In genomic region chr4:155187192-155187674, GRCm38 (mm10) we compare ENCODE assay signal across 8 mouse cellular contexts. TPM values are rescaled to one million over a fixed set of nuclear protein-coding genes. Genes with fewer than 3 reads are reported as not detected.
DNase-seq lines count a peak whose midpoint lies in the region; ATAC-seq and TF ChIP-seq lines count a peak whose summit lies in the region.

No protein-coding gene starts in this region.

- 15% methylated on average over 3 of the region's 3 CpGs for WGBS in spleen, adult 2 months
- WGBS in liver, embryonic 16.5 days (ENCODE audit: insufficient replicate concordance) = 29% methylated on average over 3 of the region's 3 CpGs

- H3K4me3 ChIP-seq in spleen, adult 2 months (ENCODE audit: extremely low read depth, insufficient read depth, insufficient read length) = no peak overlapping the region
- H3K4me3 ChIP-seq in liver, embryonic 16.5 days (ENCODE audit: low read depth, low read length) = no peak overlapping the region

- no peak for TF ChIP-seq CTCF in spleen, adult 2 months (IDR thresholded peaks at IDR 0.05; ENCODE audit: extremely low read depth, insufficient read depth, insufficient read length, insufficient replicate concordance)

- H3K36me3 ChIP-seq in spleen, adult 2 months (ENCODE audit: control insufficient read depth, insufficient read depth, low read length) = no peaks in the 10 kb centered on the region
- no peaks in the 10 kb centered on the region for H3K36me3 ChIP-seq in liver, embryonic 16.5 days (ENCODE audit: control insufficient read depth, insufficient read depth)

- DNase-seq in adrenal gland, adult 2 months = peak; percentile 46
- no peak for DNase-seq in adrenal gland, adult 18-20 months (ENCODE audit: low spot score in 2 of 2)
- no peak for DNase-seq in spleen, adult 2 months (ENCODE audit: low read depth in 1 of 2, low spot score in 2 of 2)
- DNase-seq in spleen, adult 12 weeks (ENCODE audit: low spot score) = no peak
- no peak for DNase-seq in Muller cell, postnatal 12 days (ENCODE audit: inconsistent ontology term)
- no peak for DNase-seq in yolk sac, embryonic 10.5 days (ENCODE audit: low spot score)

- no peak overlapping the region for H3K9ac ChIP-seq in liver, embryonic 16.5 days (ENCODE audit: low read depth, low read length)

- peak overlapping the region; percentile 20; the same call in 1 of the 2 replicates for H3K27ac ChIP-seq in spleen, adult 2 months (ENCODE audit: insufficient read depth, low read length)
- peak overlapping the region; percentile 12; the same call in 1 of the 2 replicates for H3K27ac ChIP-seq in liver, embryonic 16.5 days (ENCODE audit: low read length)

- no peaks in the 10 kb centered on the region for H3K9me3 ChIP-seq in liver, embryonic 16.5 days (replicated peaks; ENCODE audit: control insufficient read depth, low read length)

- no peak overlapping the region for H3K4me2 ChIP-seq in liver, embryonic 16.5 days (ENCODE audit: low read depth, low read length)

- no peaks in the 10 kb centered on the region for H3K27me3 ChIP-seq in spleen, adult 2 months (ENCODE audit: control insufficient read depth, insufficient read depth, low read length)
- no peaks in the 10 kb centered on the region for H3K27me3 ChIP-seq in liver, embryonic 16.5 days (ENCODE audit: control insufficient read depth, insufficient read depth, low read depth, low read length)

- H3K4me1 ChIP-seq in spleen, adult 2 months (ENCODE audit: control insufficient read depth, insufficient read depth, insufficient read length) = peaks cover 47% of the 10 kb centered on the region; the same call in 1 of the 2 replicates
- peaks cover 32% of the 10 kb centered on the region for H3K4me1 ChIP-seq in liver, embryonic 16.5 days (ENCODE audit: control insufficient read depth, low read depth, low read length)

- TF ChIP-seq POLR2A in spleen, adult 2 months (IDR thresholded peaks at IDR 0.05; ENCODE audit: low read depth, low read length) = no peak

- no peak for ATAC-seq in liver, embryonic 16.5 days (ENCODE audit: low read depth)
- no peak for ATAC-seq in erythroblast, adult 5-6 weeks (replicated peaks; ENCODE audit: low FRiP score, poor library complexity, severe bottlenecking)

RNA-seq across cellular contexts. Expression of gene Ski, which starts 35.2 kb away (rescaled TPM):
- total RNA-seq in adrenal gland, adult 2 months (2021) = 10 to 100 TPM; 59.7 to 63.8 TPM
- polyA plus RNA-seq in adrenal gland, adult 2 months (2012; rRNA removed) = 83.1 and 103 TPM in 2 replicates
- 10 to 100 TPM; 47.5 to 60.6 TPM for total RNA-seq in adrenal gland, adult 18-20 months (2021)
- polyA plus RNA-seq in spleen, adult 2 months (2012; rRNA removed) = 32.2 and 40.6 TPM in 2 replicates
- 2.4 and 2.5 TPM in 2 replicates for polyA plus RNA-seq in liver, embryonic 16.5 days (2015; fragmentation: Nextera tagmentation; extraction: Ambion mirVana)
- 8.8 and 10.8 TPM in 2 replicates for total RNA-seq in erythroblast, adult 5-6 weeks (2015; ENCODE audit: low replicate concordance)
- total RNA-seq in erythroblast, adult 5-6 weeks (2017; ENCODE audit: low replicate concordance) = 2.8 and 3.4 TPM in 2 replicates

Comparison
In these comparisons a context has a peak if more than half of its experiments do, and no peak if none do; other contexts are left out.
1. RNA of gene Ski, which starts 35.2 kb away (total RNA-seq): 59.7 to 63.8 TPM in adrenal gland, adult 2 months and 47.5 to 60.6 TPM in adrenal gland, adult 18-20 months; 2.8 to 10.8 TPM in erythroblast, adult 5-6 weeks; every median in the first group is over 4 times any median in the second.